Mouse (Mus musculus): Measurements from ENCODE around the gene Pkib. TPM values are rescaled to one million over a fixed set of nuclear protein-coding genes. Genes with fewer than 3 reads are reported as not detected.

Pkib gene
- polyA plus RNA-seq, 1 experiment from 2014 or later = 5.2 TPM

GRCm38 (mm10) chr10:57702246-57702645 is 70.5 kb downstream of the Pkib start:
- H3K4me1 ChIP-seq (ENCODE audit: control insufficient read depth, insufficient read depth, low read length) = no peaks in the 10 kb centered on the region
- H3K27me3 ChIP-seq (ENCODE audit: control insufficient read depth, insufficient read depth, low read depth, low read length) = no peaks in the 10 kb centered on the region
- H3K27ac ChIP-seq (ENCODE audit: low read length) = no peak overlapping the region
- H3K9me3 ChIP-seq (replicated peaks; ENCODE audit: control insufficient read depth, low read length, poor library complexity, severe bottlenecking) = no peaks in the 10 kb centered on the region
- H3K9ac ChIP-seq (ENCODE audit: low read depth, low read length) = no peak overlapping the region
- no peak overlapping the region for H3K4me2 ChIP-seq (ENCODE audit: low read length)
- WGBS = 92% methylated on average over 4 of the region's 4 CpGs
- H3K4me3 ChIP-seq (ENCODE audit: low read depth, low read length) = no peak overlapping the region
- no peaks in the 10 kb centered on the region for H3K36me3 ChIP-seq (ENCODE audit: control insufficient read depth, insufficient read depth, low read length)
- no peak for ATAC-seq

- no peaks in the 10 kb centered on the region for H3K4me1 ChIP-seq (ENCODE audit: control insufficient read depth, insufficient read depth, low read length)
- ATAC-seq = no peak
- no peak overlapping the region for H3K4me3 ChIP-seq (ENCODE audit: low read depth, low read length)
- no peaks in the 10 kb centered on the region for H3K9me3 ChIP-seq (replicated peaks; ENCODE audit: control insufficient read depth, low read length, poor library complexity, severe bottlenecking)
- H3K4me2 ChIP-seq (ENCODE audit: low read length) = no peak overlapping the region
- no peaks in the 10 kb centered on the region for H3K36me3 ChIP-seq (ENCODE audit: control insufficient read depth, insufficient read depth, low read length)
- no peak overlapping the region for H3K9ac ChIP-seq (ENCODE audit: low read depth, low read length)
- H3K27me3 ChIP-seq (ENCODE audit: control insufficient read depth, insufficient read depth, low read depth, low read length) = no peaks in the 10 kb centered on the region
- no peak overlapping the region for H3K27ac ChIP-seq (ENCODE audit: low read length)
Observed at GRCm38 (mm10) chr10:57721035-57721434, 89.3 kb downstream of the Pkib start.

GRCm38 (mm10) chr10:57722363-57722762 is 90.6 kb downstream of the Pkib start:
- Histone ChIP-seq H3K4me1 (ENCODE audit: control insufficient read depth, insufficient read depth, low read length) (no peaks in the 10 kb centered on the region), H3K4me3 (ENCODE audit: low read depth, low read length) (no peak overlapping the region), H3K36me3 (ENCODE audit: control insufficient read depth, insufficient read depth, low read length) (no peaks in the 10 kb centered on the region), H3K9me3 (replicated peaks; ENCODE audit: control insufficient read depth, low read length, poor library complexity, severe bottlenecking) (no peaks in the 10 kb centered on the region), H3K27ac (ENCODE audit: low read length) (no peak overlapping the region), H3K9ac (ENCODE audit: low read depth, low read length) (no peak overlapping the region), H3K4me2 (ENCODE audit: low read length) (no peak overlapping the region), H3K27me3 (ENCODE audit: control insufficient read depth, insufficient read depth, low read depth, low read length) (no peaks in the 10 kb centered on the region)
- WGBS = 84% methylated on average over 3 of the region's 3 CpGs
- no peak for ATAC-seq

GRCm38 (mm10) chr10:57727666-57728065 is 95.9 kb downstream of the Pkib start:
- no peak overlapping the region for H3K9ac ChIP-seq (ENCODE audit: low read depth, low read length)
- H3K27ac ChIP-seq (ENCODE audit: low read length) = no peak overlapping the region
- no peaks in the 10 kb centered on the region for H3K27me3 ChIP-seq (ENCODE audit: control insufficient read depth, insufficient read depth, low read depth, low read length)
- no peak overlapping the region for H3K4me3 ChIP-seq (ENCODE audit: low read depth, low read length)
- H3K36me3 ChIP-seq (ENCODE audit: control insufficient read depth, insufficient read depth, low read length) = no peaks in the 10 kb centered on the region
- 85% methylated on average over 8 of the region's 8 CpGs for WGBS
- no peaks in the 10 kb centered on the region for H3K9me3 ChIP-seq (replicated peaks; ENCODE audit: control insufficient read depth, low read length, poor library complexity, severe bottlenecking)
- no peaks in the 10 kb centered on the region for H3K4me1 ChIP-seq (ENCODE audit: control insufficient read depth, insufficient read depth, low read length)
- H3K4me2 ChIP-seq (ENCODE audit: low read length) = no peak overlapping the region
- no peak for ATAC-seq

GRCm38 (mm10) chr10:57731672-57732071 is 99.9 kb downstream of the Pkib start:
- WGBS = 92% methylated on average over 3 of the region's 3 CpGs
- no peak for ATAC-seq

GRCm38 (mm10) chr10:57740733-57741132 is 109.0 kb downstream of the Pkib start:
- 73% methylated on average over 4 of the region's 4 CpGs for WGBS
- Histone ChIP-seq H3K4me3 (ENCODE audit: low read depth, low read length) (no peak overlapping the region), H3K4me2 (ENCODE audit: low read length) (no peak overlapping the region), H3K9ac (ENCODE audit: low read depth, low read length) (no peak overlapping the region), H3K9me3 (replicated peaks; ENCODE audit: control insufficient read depth, low read length, poor library complexity, severe bottlenecking) (no peaks in the 10 kb centered on the region), H3K4me1 (ENCODE audit: control insufficient read depth, insufficient read depth, low read length) (no peaks in the 10 kb centered on the region), H3K27me3 (ENCODE audit: control insufficient read depth, insufficient read depth, low read depth, low read length) (no peaks in the 10 kb centered on the region), H3K36me3 (ENCODE audit: control insufficient read depth, insufficient read depth, low read length) (no peaks in the 10 kb centered on the region), H3K27ac (ENCODE audit: low read length) (no peak overlapping the region)
- no peak for ATAC-seq

More at GRCm38 (mm10) chr10:57731672-57732071, 99.9 kb downstream of the Pkib start:
- Histone ChIP-seq H3K4me3 (ENCODE audit: low read depth, low read length) (no peak overlapping the region), H3K9me3 (replicated peaks; ENCODE audit: control insufficient read depth, low read length, poor library complexity, severe bottlenecking) (no peaks in the 10 kb centered on the region), H3K27me3 (ENCODE audit: control insufficient read depth, insufficient read depth, low read depth, low read length) (no peaks in the 10 kb centered on the region), H3K4me1 (ENCODE audit: control insufficient read depth, insufficient read depth, low read length) (no peaks in the 10 kb centered on the region), H3K4me2 (ENCODE audit: low read length) (no peak overlapping the region), H3K27ac (ENCODE audit: low read length) (no peak overlapping the region), H3K9ac (ENCODE audit: low read depth, low read length) (no peak overlapping the region), H3K36me3 (ENCODE audit: control insufficient read depth, insufficient read depth, low read length) (no peaks in the 10 kb centered on the region)

GRCm38 (mm10) chr10:57741351-57741750 is 109.6 kb downstream of the Pkib start:
- no peak for ATAC-seq
- Histone ChIP-seq H3K36me3 (ENCODE audit: control insufficient read depth, insufficient read depth, low read length) (no peaks in the 10 kb centered on the region), H3K9ac (ENCODE audit: low read depth, low read length) (no peak overlapping the region), H3K4me1 (ENCODE audit: control insufficient read depth, insufficient read depth, low read length) (no peaks in the 10 kb centered on the region), H3K4me2 (ENCODE audit: low read length) (no peak overlapping the region), H3K9me3 (replicated peaks; ENCODE audit: control insufficient read depth, low read length, poor library complexity, severe bottlenecking) (no peaks in the 10 kb centered on the region), H3K4me3 (ENCODE audit: low read depth, low read length) (no peak overlapping the region), H3K27ac (ENCODE audit: low read length) (no peak overlapping the region), H3K27me3 (ENCODE audit: control insufficient read depth, insufficient read depth, low read depth, low read length) (no peaks in the 10 kb centered on the region)
- WGBS = 53% methylated on average over 2 of the region's 2 CpGs

- ATAC-seq = peak; percentile 65
- Histone ChIP-seq H3K27me3 (ENCODE audit: control insufficient read depth, insufficient read depth, low read depth, low read length) (no peaks in the 10 kb centered on the region), H3K9me3 (replicated peaks; ENCODE audit: control insufficient read depth, low read length, poor library complexity, severe bottlenecking) (no peaks in the 10 kb centered on the region), H3K4me1 (ENCODE audit: control insufficient read depth, insufficient read depth, low read length) (no peaks in the 10 kb centered on the region), H3K4me3 (ENCODE audit: low read depth, low read length) (no peak overlapping the region), H3K27ac (ENCODE audit: low read length) (no peak overlapping the region), H3K4me2 (ENCODE audit: low read length) (no peak overlapping the region), H3K9ac (ENCODE audit: low read depth, low read length) (no peak overlapping the region), H3K36me3 (ENCODE audit: control insufficient read depth, insufficient read depth, low read length) (no peaks in the 10 kb centered on the region)
- 72% methylated on average over 7 of the region's 7 CpGs for WGBS
Observed at GRCm38 (mm10) chr10:57743045-57743444, 111.3 kb downstream of the Pkib start.

GRCm38 (mm10) chr10:57743606-57744016 is 111.8 kb downstream of the Pkib start:
- no peaks in the 10 kb centered on the region for H3K4me1 ChIP-seq (ENCODE audit: control insufficient read depth, insufficient read depth, low read length)
- no peak overlapping the region for H3K9ac ChIP-seq (ENCODE audit: low read depth, low read length)
- peak overlapping the region; percentile 50 for H3K4me2 ChIP-seq (ENCODE audit: low read length)
- peak overlapping the region; percentile 34 for H3K4me3 ChIP-seq (ENCODE audit: low read depth, low read length)
- H3K36me3 ChIP-seq (ENCODE audit: control insufficient read depth, insufficient read depth, low read length) = no peaks in the 10 kb centered on the region
- WGBS = 2% methylated on average over 6 of the region's 6 CpGs
- H3K27me3 ChIP-seq (ENCODE audit: control insufficient read depth, insufficient read depth, low read depth, low read length) = no peaks in the 10 kb centered on the region
- no peak overlapping the region for H3K27ac ChIP-seq (ENCODE audit: low read length)
- H3K9me3 ChIP-seq (replicated peaks; ENCODE audit: control insufficient read depth, low read length, poor library complexity, severe bottlenecking) = no peaks in the 10 kb centered on the region
- ATAC-seq = peak; percentile 88

All from midbrain, embryonic 16.5 days (tissue).